Mouse (Mus musculus) embryonic fibroblast, embryonic 13.5 days (primary cell): ENCODE data around the gene Zfp518a.

Source experiments
- CTCF ChIP-seq: IDR thresholded peaks from 2 replicates; pipeline ENCODE4 v1.5.1; 2011; ENCODE audit warnings: mild to moderate bottlenecking, control low read depth, low read length, moderate library complexity, borderline replicate concordance; ENCODE audit not compliant: insufficient read depth
- POLR2A ChIP-seq: IDR thresholded peaks from 2 replicates; pipeline ENCODE4 v1.6.1; 2011; ENCODE audit warnings: low read depth, mild to moderate bottlenecking, control low read depth, low read length, moderate library complexity

DNA sequence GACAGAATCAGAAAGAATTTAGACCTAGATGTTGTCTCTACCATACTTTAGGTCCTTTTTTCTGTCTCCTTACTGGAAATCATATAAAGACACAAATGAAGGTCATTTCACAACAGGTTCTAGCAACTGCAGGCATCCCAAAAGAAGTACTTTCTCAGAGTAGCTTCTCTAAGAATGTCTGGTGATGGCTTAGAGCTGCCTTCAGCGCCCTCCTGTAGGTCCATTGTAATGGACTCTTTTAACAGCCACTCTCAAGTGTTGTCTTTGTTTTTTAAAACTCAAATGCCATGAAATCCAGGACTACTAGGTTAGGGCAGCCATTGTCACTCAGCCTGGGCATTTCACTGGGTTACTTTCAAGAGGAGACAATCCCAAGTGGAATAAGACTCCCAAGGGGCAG is 64.5 kb downstream of the Zfp518a start:
- TF ChIP-seq POLR2A (no peak), CTCF (no peak)
